Mouse (Mus musculus) adrenal gland, postnatal 25 days (tissue): ENCODE measurements at regions not wholly inside any gene's neighbourhood (a gene's known extent, or its start where the extent isn't known, plus 50 kb on each side); places are given as distances from the start of the nearest gene placed in this dataset.

Experiments used
- DNase-seq: peaks from one replicate; pipeline ENCODE4 v3.0.0; 2021; ENCODE audit warnings: mixed read lengths

DNA sequence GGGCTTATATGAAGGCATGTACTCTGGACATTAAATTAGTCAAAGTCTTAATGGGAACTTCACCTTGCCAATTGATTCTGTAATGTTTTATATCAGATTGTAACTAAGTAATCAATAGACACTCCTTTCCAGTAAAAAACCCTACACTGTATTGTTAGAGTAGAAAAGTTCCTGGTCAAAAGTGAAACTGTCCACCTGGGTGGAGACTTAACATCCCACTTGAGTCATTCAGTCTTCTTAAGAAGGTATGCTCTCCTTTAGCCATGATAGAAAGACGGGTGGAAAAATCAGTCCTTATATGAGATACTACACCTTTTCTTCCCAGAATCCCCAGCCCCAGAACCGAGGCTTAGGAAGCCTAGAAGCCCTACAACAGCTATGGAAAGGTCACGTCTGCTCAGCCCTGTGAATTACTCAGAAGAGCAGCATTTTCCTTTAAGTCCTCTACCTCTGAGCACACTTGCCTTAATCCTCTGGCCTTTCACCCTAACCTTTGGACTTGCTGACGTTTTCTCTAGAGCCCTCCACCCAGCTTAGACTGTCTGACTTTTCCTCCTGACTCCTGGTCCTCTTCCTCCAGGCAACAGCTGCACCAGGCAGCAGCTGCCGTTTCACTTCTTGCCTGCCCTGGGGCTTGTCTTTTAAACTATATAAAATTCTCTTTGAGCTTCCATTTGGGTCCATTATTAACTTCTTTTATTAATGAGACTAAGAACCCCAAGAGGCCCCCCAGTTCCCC is 93.4 kb upstream of the Ankrd50 start:
- DNase-seq = no peak

- no peak for DNase-seq
Measured at GRCm38 (mm10) chr3:38573594-38573993, 89.0 kb upstream of the Ankrd50 start.

- DNase-seq = no peak
Measured at GRCm38 (mm10) chr3:38572159-38572558, 87.5 kb upstream of the Ankrd50 start.

DNA sequence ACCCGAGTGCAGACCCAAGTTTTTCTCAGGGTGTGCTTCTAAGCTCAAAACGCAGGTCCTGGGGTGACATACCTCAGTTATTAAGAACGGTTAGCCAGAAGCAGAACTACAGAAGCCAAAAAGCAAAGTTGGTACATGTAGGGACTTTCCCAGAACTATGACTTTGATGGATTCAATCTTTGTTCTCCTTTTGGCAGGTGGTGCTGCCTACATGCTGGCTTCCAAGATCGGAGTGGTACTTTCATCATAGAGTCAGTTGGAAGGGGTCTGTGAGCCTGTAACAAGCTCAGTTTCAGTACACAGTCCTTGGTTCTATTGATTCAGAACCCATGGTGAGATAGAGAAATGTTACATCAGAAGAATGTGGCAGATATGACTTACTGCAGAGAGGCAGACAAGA is 86.6 kb upstream of the Ankrd50 start:
- DNase-seq = no peak

GRCm38 (mm10) chr3:38569001-38569400 is 84.4 kb upstream of the Ankrd50 start:
- peak; percentile 3 for DNase-seq

DNA sequence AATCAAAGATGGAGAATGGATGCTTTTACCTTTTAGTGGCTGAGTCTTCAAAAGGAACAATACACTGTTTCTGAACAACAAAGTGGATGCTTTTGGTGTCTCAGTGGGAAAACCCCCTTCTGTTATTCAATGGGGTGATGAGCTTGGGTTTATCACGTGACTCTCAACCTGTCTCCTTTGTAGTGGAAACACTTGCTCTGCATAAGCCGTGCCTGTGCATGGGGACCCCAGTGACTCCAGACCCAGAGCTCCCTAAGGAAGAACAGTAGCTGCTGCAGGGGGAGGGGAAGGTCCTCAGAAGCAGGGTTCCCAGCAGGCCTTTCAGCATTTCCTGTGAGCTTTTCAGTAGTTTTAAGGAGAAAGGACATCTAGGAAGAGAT is 83.9 kb upstream of the Ankrd50 start:
- no peak for DNase-seq

DNA sequence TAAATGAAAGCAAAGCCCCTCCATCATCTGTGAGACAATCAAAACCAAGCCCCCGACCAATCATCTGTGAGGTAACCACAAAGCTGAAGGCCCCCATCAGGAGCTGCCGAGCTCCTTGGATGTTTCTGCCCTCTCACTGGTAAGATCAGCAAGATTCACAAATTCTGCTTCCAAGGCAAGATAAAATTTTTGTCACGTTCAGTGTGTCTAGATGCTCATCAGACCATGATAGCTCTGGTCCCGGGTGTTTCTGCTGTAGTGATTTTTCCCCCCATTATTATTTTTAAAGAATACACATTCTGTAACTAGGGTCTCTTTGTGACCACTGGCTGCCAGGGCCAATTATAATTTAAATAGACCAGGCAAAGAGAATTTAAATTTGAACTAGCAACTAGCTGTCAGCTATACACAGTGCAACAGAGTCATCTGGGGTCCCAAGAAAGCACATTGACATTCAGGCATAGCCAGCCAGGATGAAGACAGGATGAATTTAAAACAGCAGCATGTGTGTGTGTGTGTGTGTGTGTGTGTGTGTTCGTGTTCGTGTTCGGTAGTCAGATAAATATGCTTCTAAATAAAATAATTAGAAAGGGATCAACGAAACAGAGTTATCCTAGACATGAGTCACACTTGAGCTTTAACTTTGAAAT is 83.4 kb upstream of the Ankrd50 start:
- no peak for DNase-seq

- no peak for DNase-seq
Measured at GRCm38 (mm10) chr3:38566576-38566975, 81.9 kb upstream of the Ankrd50 start.

DNA sequence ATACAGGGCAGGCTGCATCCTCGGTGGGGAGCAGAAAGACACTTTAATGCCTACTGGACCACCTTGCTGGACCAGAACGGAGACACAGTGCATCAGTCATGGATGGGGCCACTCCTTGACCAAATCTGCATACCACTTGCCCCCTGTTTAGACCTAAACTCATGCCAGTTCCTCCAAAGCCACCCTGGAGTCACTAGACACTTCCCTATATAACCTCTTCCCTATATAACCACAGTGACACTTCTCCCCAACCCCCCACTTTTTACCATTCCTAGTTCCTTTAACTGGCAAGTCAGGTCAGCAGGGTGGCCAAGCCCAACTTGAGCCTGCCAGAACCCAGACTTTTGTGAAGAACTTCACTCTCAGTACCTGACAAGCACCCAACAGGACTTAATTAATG is 80.2 kb upstream of the Ankrd50 start:
- DNase-seq = no peak

DNA sequence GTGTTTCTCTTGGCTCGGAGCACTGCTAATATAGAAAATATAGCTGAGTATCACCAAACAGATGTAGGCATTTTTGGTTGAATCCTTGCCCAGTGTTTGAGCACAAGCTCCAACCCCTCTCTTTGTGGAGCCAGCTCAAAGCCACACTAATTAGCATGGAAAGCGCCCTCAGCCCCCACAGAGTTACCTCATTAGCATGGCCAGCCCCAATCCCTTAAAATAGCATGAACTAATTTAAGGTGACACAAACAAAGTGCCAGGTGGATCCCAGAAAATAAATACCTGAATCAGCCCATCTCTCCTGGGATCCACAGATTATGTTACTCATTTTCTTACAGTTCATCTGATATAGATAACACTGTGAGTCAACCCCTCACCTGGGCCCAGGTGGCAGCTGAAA is 79.7 kb upstream of the Ankrd50 start:
- DNase-seq = no peak

DNA sequence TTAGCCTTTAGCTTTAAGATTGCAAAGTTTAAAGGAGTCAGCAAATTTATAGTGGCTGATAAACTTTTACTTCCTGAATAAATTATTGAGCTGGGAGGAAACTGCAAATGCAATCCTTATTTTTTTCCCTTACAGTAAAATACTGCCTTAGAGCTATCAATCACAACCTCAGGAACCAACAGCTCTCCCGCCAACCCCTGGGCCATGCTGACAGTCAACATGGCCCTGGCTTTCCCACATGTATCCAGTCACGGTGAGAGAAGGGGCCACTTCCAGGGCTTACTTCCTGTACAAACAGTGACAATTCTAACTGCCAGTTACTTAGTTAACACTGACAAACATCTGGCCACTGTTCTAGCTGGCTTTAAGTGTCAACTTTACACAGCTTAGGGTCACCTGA is 76.5 kb upstream of the Ankrd50 start:
- DNase-seq = no peak

DNA sequence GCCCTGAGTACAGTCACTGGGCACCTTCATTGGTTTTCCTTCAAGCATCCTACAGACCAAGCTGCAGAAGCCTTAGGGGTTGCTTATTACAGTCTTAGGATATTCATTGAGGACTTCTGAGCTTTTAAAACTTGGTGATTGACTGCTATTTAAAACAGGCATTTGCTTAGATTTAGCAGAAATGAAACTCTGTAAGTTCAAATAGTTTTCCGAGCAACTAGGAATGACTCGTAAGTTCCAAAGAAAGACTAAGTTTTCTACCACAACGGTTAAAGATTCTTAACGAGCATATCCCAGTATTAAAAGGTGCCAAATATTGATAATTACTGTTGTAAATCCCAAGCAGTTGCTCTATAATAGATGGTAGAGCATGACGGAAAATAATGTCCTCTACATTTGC is 71.3 kb upstream of the Ankrd50 start:
- no peak for DNase-seq

- no peak for DNase-seq
Measured at GRCm38 (mm10) chr3:38553470-38554043, 68.9 kb upstream of the Ankrd50 start.

DNA sequence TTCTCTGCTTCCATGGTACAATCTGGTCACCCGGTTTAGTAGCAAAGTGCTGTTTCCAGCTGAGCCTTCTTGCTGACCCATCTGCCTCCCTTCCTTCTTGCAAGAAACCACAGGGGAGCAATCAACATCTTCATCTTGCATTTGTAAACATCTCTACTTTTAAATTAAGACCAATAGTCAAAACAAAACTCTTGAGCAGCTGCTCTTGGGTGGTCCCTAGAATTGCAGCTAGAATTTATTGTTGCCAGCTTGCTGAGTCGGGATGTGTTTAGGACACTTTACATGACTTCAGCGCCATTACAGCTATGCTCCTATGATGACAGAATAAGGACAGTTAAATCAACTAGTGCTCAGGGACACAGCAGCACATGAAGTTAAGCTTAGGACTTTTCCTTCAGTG is 62.4 kb upstream of the Ankrd50 start:
- DNase-seq = no peak

DNA sequence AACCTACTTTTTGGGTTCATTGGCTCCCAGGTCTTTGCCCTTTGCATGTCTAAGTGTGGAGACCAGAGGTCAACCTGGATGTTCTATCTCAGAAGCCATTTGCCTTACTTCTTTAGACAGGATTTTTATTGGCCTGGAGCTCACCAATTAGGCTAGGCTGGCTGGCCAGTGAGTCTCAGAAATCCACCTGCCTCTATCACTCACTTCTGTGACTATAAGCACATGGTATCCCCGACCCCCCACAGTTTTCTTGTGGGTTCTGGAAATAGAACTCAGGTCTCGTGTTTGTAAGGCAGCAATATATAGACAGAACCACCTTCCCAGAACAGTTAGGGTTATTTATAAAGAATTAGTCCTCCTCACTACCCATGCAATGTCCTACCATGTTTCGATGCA is 60.9 kb upstream of the Ankrd50 start:
- no peak for DNase-seq

DNA sequence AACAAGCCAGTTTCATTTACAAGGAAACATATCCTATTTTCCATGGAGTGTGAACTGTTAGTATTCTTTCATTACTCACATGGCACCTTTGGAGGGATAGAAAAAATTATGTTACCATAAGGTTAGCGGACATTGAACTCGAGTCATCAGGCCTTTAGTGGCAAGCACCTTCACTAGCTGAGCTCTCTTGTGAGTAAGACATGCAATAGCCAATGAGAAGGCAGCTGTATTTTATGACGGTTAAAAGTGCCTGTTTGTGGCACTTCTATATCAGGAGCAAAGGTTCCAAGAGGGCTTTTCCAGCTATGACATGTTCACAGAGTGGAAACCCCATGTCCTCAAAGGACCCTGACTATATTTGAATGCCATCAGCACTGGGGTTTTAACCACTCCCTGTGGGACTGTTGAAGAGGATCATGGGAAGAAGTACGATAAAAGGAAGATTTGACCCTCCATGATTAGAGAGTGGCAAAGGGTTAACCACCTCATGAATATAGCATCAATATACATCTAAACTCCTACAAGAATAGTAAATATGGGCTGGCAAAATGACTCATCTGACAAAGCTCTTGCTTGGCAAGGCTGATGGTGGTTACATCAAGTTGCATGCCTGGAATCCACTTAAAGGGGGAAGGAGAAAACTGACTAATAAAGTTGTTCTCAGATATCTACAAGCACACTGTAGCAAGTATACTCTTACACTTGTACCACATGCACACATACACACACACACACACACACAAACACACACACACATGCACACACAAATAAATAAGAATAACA is 60.3 kb upstream of the Ankrd50 start:
- no peak for DNase-seq

DNA sequence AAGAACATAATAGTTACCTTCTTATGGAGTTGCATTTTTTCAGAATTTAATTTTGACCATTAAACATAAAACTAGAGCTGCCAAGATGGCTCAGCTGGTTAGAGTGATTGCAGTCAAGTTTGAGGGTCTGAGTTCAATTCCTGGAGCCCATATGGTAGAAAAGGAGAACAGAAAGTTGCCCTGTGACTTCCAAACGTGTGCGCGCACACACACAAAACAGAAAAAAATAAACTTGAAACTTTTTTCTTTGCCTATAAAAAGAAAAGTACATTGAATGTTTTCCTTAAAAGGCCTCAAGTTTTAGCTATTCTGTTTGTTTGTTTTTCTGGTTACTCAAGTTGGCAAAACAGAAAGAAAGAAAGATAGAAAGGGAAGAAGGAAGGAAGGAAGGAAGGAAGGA is 59.2 kb upstream of the Ankrd50 start:
- no peak for DNase-seq

- no peak for DNase-seq
Measured at GRCm38 (mm10) chr3:38541296-38541695, 56.7 kb upstream of the Ankrd50 start.

DNA sequence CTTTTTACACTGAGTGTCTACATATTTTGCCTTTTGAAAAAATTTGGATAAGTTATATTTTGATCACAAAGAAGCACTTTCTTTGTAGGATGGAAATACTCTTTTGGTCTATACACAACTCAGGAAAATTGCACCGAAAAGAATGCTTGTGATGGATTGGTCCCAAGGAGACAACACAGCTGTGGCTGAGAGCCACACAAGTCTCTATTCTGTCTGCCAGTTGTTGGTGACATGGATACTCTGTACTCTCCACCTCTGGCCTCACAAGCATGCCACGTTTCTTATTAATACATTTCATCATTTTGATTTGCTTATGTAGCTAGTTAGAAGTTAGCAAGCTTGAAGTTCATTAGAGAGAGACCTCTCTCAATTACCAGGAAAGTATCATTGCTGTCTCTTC is 53.7 kb upstream of the Ankrd50 start:
- no peak for DNase-seq

DNA sequence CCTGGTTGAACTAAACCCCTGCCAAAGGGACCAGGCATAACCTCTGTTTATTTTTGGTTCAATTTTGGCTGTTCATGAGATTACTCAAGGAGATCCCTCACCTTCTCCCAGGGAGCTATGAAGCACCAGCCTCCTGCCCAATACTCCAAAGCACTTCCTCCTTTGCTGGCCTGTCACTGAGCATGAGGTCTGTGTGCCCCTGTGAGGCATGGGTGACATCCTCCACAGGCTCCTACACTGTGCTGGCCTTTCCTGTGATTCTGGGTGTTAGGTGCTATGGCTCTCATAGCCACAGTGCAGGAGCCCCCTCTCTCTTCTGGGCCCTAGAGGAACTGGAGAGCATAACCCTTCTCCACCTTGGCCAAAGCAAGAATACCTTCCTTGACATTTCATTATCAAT is 53.1 kb upstream of the Ankrd50 start:
- DNase-seq = no peak
